Mouse (Mus musculus): ENCODE measurements around the gene Vps50.

DNA sequence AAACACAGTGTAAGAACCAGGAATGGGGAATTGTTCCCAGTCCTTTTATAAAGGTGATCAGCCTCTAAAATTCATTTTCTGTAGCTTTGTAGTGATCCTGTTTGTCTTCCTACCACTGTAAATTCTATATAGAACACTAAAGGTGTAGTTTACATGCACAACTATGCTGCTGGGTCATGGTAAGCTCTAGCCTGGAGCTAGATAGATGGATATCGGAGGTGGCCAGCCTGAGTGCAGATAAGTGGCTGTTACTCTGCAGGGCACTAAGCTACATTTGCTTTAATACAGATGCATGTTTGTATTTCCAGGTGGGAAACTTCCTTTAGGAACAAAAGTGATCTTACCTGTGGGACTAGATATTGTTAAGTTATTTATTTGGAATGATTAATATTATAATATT, 51.8 kb downstream of the Vps50 start:
- TF ChIP-seq GATA1 (IDR thresholded peaks at IDR 0.05; ENCODE audit: borderline replicate concordance, low read length) (no peak), FLI1 (IDR thresholded peaks at IDR 0.05; ENCODE audit: low read length) (no peak)

Data from megakaryocyte, embryonic 14.5 days (primary cell).